Mouse (Mus musculus) thymus, postnatal 25 days (tissue): ENCODE results near the gene Raet1e.
"Not testable (repeated sequence)": the region's sequence is repeated elsewhere in the genome, so short reads cannot be mapped to it uniquely, and the experiment has no call there.

Experiments
- DNase-seq: peaks from one replicate; pipeline ENCODE4 v3.0.0; 2022

Gene Raet1e

GRCm38 (mm10) chr10:22158310-22158999 is at the start of gene Raet1e, which contains the start of gene H60b:
Raet1e (plus strand) TSS chr10:22158569.
H60b (plus strand) TSS chr10:22158586.
- not testable (repeated sequence) for DNase-seq

GRCm38 (mm10) chr10:22140665-22141280 is 17.6 kb upstream of the Raet1e start:
- peak; percentile 51 for DNase-seq

- DNase-seq, result not testable (repeated sequence)
Observed at GRCm38 (mm10) chr10:22142194-22142593, 16.2 kb upstream of the Raet1e start.

- DNase-seq, result no peak
Observed at GRCm38 (mm10) chr10:22142926-22143325, 15.4 kb upstream of the Raet1e start.

GRCm38 (mm10) chr10:22148441-22149072 is 9.8 kb upstream of the Raet1e start:
- DNase-seq, result peak; percentile 80

GRCm38 (mm10) chr10:22149073-22149690 is 9.2 kb upstream of the Raet1e start, which contains the start of gene E030030I06Rik:
E030030I06Rik (minus strand) TSS chr10:22149270.
- DNase-seq, result no peak

- DNase-seq, result peak; percentile 21
Observed at GRCm38 (mm10) chr10:22149691-22150465, 8.5 kb upstream of the Raet1e start.

- peak; percentile 30 for DNase-seq
Observed at GRCm38 (mm10) chr10:22150593-22150992, 7.8 kb upstream of the Raet1e start.

- DNase-seq, result peak; percentile 16
Observed at GRCm38 (mm10) chr10:22151056-22151862, 7.1 kb upstream of the Raet1e start.

GRCm38 (mm10) chr10:22151863-22152640 is 6.3 kb upstream of the Raet1e start:
- DNase-seq, result peak; percentile 10

GRCm38 (mm10) chr10:22153147-22153690 is 5.2 kb upstream of the Raet1e start:
- DNase-seq, result not testable (repeated sequence)

GRCm38 (mm10) chr10:22154127-22154526 is 4.2 kb upstream of the Raet1e start:
- DNase-seq, result not testable (repeated sequence)

GRCm38 (mm10) chr10:22154871-22155799 is 3.2 kb upstream of the Raet1e start:
- no peak for DNase-seq

GRCm38 (mm10) chr10:22159131-22159561 is 777 bp downstream of the Raet1e start:
- no peak for DNase-seq

- DNase-seq, result no peak
Observed at GRCm38 (mm10) chr10:22159581-22160140, 1.3 kb downstream of the Raet1e start.

GRCm38 (mm10) chr10:22163279-22163678 is 4.9 kb downstream of the Raet1e start:
- not testable (repeated sequence) for DNase-seq

GRCm38 (mm10) chr10:22163705-22164583 is 5.6 kb downstream of the Raet1e start:
- DNase-seq, result peak; percentile 75
